Mouse (Mus musculus): ENCODE results near the gene Lbp.

- TF ChIP-seq CTCF (IDR thresholded peaks at IDR 0.05; ENCODE audit: low read depth, low read length) (no peak), TAL1 (conservative IDR thresholded peaks at IDR 0.05; ENCODE audit: low read depth, low read length) (no peak), GATA2 (IDR thresholded peaks at IDR 0.05; ENCODE audit: borderline replicate concordance, low read depth, low read length) (no peak)
Observed at GRCm38 (mm10) chr2:158367654-158368053, 61.4 kb downstream of the Lbp start.
